Mouse (Mus musculus) cerebellum, adult 9-11 months (tissue): Measurements from ENCODE around the gene Tent2.
"Not testable (repeated sequence)": the region's sequence is repeated elsewhere in the genome, so short reads cannot be mapped to it uniquely, and the experiment has no call there.

Source experiments
- DNase-seq: peaks from one replicate; pipeline ENCODE4 v3.0.0; 2022

The Tent2 gene

GRCm38 (mm10) chr13:93191831-93192645 lies at the start of gene Tent2:
TSS of gene Tent2 (minus strand) at chr13:93192385.
- peak; percentile 97 for DNase-seq

DNA sequence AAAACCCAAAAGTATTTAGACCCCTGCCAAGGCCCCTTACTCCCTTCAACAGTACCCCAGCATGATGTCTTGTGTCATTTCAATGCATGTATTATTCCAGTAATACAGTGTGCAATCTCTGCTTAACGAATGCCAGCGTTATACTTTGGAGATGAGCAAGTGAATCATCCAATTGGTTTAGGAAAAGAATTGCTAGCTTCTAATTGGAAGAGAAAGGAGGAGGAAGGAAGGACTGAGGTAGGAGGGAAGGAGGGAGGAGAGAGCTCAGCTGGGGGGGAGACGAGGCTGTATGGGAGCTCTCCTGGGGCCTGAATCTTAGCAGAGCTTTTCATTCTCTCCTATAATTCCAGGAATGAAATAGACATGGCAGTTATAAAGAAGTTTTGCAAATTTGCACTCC lies 49.0 kb upstream of the Tent2 start:
- DNase-seq, result no peak

GRCm38 (mm10) chr13:93239561-93239960 lies 47.4 kb upstream of the Tent2 start:
- no peak for DNase-seq

DNA sequence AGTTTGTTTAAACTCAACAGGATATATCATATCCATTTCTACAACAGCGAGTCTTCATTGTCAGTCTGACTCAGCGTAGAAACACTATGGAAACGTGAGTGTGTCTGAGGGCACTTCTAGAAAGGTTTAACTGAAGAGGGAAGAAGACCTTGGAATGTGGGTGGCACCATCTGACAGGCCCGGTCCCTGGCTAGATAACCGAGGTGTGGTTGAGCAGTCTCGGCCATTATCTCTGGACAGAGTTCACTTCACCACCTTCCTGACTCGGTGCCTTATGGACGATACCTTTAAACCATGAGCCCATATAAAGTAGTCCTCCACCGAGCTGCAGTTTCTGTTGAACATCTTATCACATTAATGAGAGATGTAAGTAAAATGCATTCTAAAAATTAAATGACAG lies 46.9 kb upstream of the Tent2 start:
- no peak for DNase-seq

GRCm38 (mm10) chr13:93237677-93238398 lies 45.7 kb upstream of the Tent2 start:
- DNase-seq, result no peak

- no peak for DNase-seq
These were observed 42.3 kb upstream of the Tent2 start for GRCm38 (mm10) chr13:93234267-93235039.

- DNase-seq, result no peak
These were observed 40.1 kb upstream of the Tent2 start for GRCm38 (mm10) chr13:93232335-93232734.

DNA sequence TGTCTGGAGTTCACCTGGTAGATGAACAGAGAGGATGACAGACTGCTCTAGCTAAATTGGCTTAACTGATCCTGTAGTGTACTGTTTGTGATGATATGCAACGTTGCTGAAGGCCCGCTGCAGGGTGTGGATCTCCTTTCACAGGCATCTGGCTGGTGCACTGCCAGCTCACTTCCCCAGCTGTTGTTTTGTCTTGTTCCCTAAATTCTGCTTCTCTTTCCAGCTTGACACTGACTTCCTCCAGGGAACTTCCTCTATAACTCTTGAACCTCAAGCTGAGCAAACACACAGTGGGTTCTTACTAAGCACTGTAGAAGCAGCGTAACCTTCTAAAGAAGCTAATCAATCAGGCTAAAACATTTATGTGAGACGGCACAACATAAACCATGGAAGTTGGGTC lies 38.8 kb upstream of the Tent2 start:
- DNase-seq, result no peak

DNA sequence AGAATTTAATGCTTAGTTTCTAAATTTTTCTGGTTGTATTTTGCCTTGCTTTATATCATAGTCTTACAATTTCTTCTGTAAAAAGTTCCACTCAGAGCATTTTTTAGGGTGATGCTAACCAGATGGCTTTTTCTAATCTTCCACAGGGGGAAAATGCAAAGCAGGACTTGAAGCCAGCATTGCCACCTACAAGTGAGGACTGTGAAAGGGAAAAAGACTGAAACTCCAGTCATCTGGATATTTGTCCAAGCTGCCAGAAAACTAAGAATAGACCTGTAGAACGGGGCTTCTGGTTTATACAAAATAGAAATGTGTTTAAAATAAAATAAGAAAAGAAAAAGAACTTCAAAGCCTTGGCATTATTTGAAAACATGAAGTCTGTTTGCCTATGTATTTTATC lies 19.6 kb upstream of the Tent2 start:
- no peak for DNase-seq

DNA sequence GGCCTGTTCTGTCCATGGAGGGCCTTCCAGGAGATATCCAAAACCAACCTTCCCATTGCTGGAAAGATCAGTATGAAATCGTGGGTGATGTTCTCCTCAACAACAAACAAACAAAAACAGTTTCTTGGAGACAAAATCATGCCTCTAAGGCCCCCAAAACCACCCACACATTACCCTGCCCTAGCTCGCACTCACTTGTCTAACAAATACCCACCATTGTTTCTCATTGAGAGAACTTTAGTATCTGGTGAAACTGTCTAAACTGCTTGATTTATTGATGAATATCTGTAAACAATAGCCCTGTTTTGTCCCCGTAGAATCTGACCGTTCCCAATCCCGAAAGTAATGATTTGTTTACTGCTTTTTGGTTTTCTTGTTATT lies 451 bp upstream of the Tent2 start:
- DNase-seq, result no peak

DNA sequence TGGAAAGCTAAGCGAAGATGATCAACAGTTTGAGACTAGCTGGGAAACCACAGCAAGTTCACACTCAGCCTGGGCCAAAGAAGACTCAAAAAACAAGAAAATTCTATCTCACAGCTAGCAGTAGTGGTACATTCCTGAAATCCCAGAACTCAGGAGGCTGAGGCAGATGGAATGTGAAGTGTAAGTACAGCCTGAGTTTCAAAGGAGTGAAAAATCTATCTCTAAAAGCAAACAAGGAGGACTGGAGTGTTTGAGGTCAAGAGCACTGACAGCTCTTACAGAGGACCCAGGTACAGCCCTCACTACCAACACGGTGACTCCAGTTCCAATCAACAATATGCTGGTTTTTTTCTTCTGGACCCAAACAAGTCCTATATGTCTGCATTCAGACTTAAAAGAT lies 2.8 kb downstream of the Tent2 start:
- DNase-seq, result no peak

DNA sequence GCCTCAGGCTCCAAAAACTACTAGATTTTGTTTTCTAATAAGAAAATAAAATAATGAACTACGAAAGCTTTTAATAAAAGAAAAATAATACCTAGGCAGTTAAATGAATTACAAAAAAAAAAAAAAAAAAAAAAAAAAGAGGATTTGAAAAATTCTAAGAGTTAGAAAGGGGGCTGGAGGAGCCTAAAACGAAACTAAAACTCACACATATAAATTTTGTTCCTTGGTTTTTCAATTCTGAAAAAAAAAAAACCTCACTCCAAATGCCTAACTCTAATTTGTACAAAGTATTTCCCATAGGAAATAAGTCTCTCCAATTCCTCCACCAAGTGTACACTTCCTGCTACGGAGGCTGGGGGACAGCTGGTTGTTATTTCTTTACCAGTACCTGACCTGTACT lies 3.4 kb downstream of the Tent2 start:
- DNase-seq, result no peak

DNA sequence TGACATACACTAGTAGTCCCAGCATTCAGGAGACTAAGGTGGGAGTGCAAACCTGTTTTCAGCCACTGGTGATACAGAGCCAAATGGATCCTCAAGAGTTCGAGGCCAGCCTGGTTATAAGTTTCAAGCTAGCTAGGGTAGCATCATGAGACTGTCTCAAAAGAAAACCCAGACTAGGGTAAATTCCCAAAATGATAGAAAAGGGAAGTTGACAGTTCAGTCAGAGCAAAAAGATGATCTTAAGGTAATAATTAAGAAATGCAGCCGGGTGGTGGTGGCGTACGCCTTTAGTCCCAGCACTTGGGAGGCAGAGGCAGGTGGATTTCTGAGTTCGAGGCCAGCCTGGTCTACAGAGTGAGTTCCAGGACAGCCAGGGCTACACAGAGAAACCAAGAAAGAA lies 4.4 kb downstream of the Tent2 start:
- DNase-seq, result not testable (repeated sequence)

DNA sequence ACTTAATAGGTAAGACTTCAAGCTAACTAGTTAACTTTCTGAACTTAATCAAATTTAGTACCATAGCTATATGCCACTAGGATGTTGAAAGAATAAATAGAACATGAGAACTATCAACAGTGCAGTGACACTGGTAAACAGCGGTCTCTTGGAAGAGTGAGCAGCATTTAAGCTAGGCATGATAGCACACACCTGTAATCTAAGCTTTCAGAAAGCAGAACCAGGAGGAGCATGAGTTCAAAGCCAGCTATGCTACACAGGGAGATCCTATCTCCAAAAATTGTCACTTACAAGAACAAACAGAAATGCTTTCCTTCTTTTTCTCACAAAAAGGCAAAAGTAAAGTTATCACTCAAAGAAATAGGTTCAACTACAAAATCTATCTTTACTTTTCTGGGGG lies 11.8 kb downstream of the Tent2 start:
- DNase-seq, result no peak

DNA sequence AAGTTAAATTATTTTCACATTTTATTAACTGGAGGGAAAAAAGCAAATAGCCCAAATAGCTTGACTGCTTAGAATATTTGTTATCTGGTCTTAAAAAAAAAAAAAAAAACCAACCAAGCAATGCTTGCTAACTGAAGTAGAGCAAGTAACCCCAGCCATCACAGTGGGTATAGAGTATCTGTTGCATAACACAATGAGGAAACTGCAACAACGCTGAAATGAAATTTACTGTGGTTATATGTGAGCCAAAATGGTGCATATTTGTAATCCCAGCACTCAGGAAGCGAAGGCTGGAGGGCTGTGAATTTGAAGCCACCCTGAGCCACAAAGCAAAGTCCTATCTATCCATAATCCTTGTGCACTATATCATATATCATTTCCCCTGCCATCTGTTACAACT lies 12.7 kb downstream of the Tent2 start:
- DNase-seq, result no peak

GRCm38 (mm10) chr13:93177571-93177970 lies 14.6 kb downstream of the Tent2 start:
- no peak for DNase-seq

GRCm38 (mm10) chr13:93163303-93163702 lies 28.9 kb downstream of the Tent2 start:
- no peak for DNase-seq

GRCm38 (mm10) chr13:93162456-93162855 lies 29.7 kb downstream of the Tent2 start:
- no peak for DNase-seq

DNA sequence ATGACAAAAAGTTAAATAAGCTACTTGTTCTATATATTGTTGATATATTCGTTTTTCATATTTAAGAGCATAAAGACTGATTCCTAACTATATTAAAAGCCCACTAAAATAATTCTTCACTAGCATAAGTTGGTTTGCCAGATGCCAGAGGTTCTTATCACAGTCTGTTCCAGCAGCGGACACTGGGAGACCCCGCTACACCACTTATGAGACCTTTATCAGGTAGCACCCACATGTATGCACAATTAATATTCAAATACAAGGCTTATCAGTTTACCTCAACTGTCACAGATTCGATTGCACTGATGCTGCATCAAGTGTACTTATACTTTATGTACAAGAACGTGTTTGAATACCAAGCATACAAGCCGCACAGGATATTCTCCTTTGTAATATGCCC lies 33.9 kb downstream of the Tent2 start:
- DNase-seq, result no peak

DNA sequence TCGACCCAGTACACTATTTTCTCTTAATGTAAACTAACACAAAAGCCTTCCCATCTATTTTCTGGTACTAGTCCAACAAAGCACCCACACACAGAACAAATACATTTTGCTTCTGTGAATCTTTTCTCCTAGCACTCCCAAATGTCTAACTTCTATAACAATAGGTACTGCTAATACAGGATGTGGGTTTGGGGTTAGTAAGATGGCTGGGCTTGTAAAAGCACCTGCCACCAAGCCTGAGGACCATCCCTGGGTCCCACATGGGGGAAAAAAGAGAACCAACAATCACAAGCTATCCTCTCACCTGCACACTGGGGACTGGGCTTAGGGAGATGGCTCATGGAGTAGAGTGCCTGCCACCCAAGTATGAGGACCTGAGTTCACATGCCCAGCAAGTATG lies 38.9 kb downstream of the Tent2 start:
- no peak for DNase-seq

- peak; percentile 74 for DNase-seq
These were observed 47.6 kb downstream of the Tent2 start, which contains the start of gene Cmya5 for GRCm38 (mm10) chr13:93144336-93145167. TSS of gene Cmya5 (minus strand) at chr13:93144724.

DNA sequence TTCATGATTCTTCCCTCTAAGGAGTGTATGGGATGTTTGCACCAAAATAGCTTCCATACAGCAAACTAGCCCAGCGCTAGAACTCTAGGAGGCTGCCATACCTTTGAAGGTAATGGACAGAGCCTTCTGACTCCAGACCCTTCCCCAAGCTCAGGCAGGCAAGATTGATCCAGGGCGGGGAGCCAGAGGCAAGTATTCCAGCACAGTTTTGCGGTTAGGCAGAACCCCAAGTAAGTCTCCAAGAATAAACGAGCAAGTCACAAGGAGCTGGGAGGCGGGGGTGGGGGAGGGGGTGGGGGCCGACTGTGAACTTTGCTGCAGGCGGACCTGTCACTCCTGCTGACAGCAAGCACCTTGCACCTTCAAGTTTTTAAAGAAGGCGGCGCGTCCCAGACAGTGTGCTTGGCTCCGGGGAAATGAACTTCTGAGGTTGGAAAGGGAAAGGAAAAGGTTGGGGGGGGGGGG lies 48.3 kb downstream of the Tent2 start:
- DNase-seq, result peak; percentile 20

- no peak for DNase-seq
These were observed 51.0 kb downstream of the Tent2 start for GRCm38 (mm10) chr13:93141184-93141583.
